Mouse (Mus musculus): ENCODE results near the gene Veph1.

DNA sequence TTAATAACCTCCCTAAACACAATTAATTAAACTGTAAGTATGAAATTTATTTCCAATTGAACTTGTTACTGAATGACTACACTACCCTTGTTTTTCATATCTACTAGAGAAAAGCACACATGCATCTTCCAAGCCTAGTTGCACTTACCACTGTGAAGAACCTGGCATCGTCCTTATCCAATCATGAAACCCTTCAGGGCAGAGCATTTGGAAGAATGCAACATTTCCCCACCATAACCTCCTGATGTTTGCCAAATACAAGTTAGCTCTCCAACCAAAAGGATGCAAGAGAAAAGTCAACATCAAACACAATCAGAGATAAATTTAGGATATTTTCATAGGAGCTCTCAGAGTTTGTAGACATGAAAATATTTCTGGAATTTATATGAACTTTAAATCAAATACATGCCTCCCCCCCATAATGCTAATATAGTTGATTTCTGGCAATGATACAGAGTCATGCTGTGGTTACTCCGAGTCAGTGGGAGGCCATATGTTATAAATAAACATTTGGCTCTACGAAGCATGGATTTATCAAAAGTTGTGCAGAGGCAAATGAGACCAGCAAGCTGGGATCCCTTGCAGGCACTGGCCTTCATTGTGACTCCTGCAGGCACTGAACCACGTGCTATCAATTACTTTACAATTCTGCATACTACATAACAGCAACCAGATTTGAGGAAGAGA is 165.2 kb downstream of the Veph1 start:
- TF ChIP-seq CTCF (conservative IDR thresholded peaks at IDR 0.05; ENCODE audit: insufficient read depth, insufficient read length, low read depth, low read length) (no peak), POLR2A (IDR thresholded peaks at IDR 0.05; ENCODE audit: low read depth, low read length) (no peak)
